Mouse (Mus musculus): ENCODE results near the gene Arhgef28.

GRCm38 (mm10) chr13:98244571-98245350 is 38.5 kb upstream of the Arhgef28 start:
- TF ChIP-seq CTCF (IDR thresholded peaks at IDR 0.05; ENCODE audit: insufficient read depth, low read depth, low read length) (no peak), POLR2A (IDR thresholded peaks at IDR 0.05; ENCODE audit: insufficient read depth, low read depth, low read length) (no peak)
